Mouse (Mus musculus) cerebellum, adult (tissue): ENCODE data around the gene Gm20388.

Experiments used
- ATAC-seq: cut with Nextera tagmentation; 2 replicates; pipeline ENCODE4 v1.9.2; 2017; ENCODE audit warnings: mild to moderate bottlenecking, moderate library complexity, mixed read lengths; ENCODE audit not compliant: insufficient number of reproducible peaks, low FRiP score, low TSS enrichment

Gm20388 gene

GRCm38 (mm10) chr8:120724816-120725575, 814.4 kb downstream of the Gm20388 start:
- no peak for ATAC-seq

DNA sequence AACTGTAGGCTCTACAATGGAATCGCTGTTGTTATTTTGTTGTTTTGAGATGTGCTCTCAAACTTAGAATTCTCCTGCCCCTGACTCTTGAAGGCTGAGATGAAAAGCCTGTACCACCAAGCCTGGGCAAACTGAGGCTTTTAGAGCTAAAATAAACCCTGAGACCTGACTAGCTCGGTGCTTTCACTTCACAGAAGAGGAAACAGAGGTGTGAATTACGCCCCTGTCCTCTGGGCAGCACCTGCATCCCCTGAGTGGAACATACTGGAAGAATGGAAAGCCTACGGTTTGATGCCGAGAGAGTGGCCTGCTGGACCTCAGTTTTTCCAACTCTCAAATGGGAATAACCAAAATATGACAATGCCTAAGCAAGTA, 814.9 kb downstream of the Gm20388 start:
- no peak for ATAC-seq

DNA sequence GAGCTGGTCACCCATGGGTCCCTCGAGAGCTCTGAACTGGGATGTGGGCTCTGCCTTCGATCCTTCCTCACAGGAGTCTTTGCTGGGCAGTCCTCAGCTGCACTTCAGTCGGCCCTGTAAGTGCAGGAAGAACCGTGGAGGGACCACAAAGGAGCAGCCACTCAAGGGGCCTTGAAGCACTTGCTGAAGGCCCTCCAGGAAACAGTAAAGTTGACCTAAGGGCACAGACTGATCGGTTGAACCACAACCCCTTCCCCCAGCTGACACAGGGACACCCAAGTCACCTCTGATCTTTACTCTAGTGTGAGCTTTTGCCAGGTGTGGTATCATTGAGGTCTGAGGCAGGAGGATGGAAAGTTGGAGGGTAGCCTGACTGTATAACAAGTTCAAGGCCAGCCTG, 815.4 kb downstream of the Gm20388 start:
- no peak for ATAC-seq

DNA sequence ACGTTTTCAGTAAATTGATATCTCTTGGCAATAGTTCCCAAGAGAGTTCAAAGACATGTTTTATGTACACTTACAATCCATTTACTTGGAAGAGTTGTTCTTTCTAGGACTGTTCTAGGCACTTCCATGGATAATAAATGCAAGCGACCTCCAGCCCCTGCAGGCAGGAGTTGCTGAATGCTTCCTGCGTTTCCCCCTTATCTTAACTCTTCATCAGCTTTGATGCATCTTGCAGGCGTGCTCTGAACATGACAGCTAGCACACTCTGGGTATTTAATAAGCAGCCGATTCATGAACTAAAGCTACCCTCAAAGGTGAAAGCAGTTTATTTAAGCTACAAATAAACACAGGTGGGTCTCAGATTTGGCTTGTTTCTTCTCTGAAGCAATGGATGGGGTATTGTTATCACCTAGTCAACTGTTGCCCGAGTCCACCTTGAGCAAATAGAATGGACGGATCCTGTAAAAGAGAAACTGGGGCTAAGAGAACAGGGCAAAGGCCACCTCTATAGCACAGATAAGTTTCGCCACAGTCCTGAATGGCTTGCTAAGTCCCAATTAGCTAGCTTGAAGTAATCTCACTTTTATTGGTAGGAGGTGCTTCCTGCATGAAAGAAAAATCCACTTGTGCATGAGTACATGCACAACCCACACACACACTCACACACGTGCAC, 818.0 kb downstream of the Gm20388 start:
- ATAC-seq, result no peak

- ATAC-seq, result no peak
Observed at GRCm38 (mm10) chr8:120731582-120731981, 820.9 kb downstream of the Gm20388 start.

DNA sequence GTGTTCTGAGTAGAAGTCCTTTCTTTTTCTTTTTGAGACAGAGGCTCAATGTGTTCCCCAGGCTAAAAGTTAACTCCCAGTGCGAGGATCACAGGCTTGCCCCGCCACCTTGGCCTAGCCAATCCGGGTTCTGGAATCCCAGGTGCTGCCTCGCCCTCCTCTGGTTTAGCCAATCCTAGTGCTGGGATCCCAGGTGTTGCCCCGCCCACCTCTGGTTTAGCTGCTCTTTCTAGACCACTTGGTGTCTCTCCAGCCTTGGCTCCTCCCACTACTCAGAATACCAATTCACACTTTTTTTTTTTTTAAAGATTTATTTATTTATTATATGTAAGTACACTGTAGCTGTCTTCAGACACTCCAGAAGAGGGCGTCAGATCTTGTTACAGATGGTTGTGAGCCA, 821.4 kb downstream of the Gm20388 start:
- no peak for ATAC-seq

DNA sequence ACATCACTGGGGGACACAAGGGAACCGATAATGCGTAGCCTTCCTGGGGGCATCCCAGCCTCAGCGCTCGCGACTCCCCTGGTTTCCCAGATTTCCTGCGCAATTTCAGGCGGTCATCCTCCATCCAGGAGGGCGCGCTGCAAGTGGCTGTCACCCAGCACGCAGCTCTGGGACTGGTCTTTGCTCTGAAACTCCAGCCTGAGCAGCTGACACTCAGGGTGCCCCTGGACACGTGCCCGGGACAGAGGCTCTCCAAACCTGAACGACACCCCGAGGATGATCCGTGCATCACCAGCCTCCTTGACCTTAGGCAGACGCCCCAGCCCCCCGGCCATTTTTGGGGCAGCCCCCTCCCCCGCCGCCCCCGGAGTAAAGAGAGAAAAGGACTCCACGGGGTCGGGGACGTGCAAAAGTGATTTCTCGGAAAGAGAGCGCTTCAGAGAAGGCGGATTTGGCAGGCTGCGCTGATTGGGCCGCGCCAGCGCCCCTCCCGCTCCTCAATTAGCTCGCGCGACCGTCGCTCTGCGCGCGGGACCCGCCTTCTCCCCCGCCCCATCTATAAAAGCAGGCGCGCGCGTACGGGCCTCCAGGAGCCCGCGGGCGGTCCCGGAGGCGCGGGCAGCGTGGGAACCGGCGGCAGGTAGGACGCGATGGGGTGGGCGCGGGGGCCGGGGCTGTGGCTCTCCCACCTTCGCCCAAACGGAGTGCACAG, 825.3 kb downstream of the Gm20388 start, which contains the start of gene Irf8:
TSS of gene Irf8 (plus strand) at position 589 of the 712 bp plus-strand sequence.
- ATAC-seq, result no peak

DNA sequence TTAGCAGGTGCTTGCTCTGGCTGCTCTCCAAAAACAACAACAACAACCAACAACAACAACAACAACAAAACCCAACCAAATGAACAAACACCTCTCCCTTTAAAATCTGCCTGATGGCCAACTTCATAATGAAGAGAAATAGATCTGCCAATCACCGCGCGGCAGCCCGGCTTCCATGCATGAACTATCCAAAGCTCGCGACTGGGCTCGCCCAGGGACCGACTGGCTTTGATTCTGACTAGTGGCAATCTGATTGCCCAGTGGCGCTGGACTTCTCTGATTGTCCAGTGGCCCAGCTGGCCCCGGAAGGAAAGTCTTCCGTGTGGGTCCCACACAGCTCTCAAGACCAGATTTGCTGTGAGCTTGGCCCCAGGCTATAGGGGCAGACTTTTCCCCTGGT, 825.8 kb downstream of the Gm20388 start:
- no peak for ATAC-seq

DNA sequence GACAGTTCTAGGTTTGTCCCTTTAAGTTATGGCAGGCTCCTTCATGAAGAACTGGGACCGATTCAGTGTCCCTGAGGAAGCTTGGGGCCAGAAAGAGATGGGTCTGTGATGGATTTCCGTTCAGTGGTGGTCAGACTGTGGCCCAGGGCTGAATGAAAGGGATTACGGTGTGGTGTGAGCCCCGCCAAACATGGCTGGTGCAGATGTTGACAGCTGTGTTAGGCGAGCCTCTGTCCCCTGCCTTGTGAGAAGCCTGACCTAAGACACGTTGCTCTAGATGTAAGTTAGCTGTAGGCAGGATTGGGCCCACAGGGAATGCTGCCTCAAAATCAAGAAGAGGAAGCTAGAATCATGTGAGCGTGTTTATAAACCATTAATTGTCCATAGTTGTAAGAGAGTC, 826.5 kb downstream of the Gm20388 start:
- ATAC-seq, result no peak

GRCm38 (mm10) chr8:120738771-120739170, 828.1 kb downstream of the Gm20388 start:
- no peak for ATAC-seq

DNA sequence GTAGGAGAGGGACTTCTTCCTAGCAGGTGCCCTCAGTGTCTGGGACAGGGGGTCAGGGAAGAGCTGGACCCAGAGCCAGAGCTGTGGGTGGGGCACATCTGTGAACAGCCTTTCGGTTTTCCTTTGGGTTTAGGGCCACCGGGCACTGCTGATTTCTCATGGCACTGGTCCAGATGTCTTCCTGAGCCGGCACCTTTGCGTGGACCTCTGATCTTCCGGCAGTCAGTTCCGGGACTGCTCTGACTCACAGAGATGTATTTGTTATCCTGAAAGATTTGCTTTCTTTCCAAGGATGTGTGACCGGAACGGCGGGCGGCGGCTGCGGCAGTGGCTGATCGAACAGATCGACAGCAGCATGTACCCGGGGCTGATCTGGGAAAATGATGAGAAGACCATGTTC, 828.9 kb downstream of the Gm20388 start:
- ATAC-seq, result no peak

GRCm38 (mm10) chr8:120740579-120740978, 829.9 kb downstream of the Gm20388 start:
- no peak for ATAC-seq

DNA sequence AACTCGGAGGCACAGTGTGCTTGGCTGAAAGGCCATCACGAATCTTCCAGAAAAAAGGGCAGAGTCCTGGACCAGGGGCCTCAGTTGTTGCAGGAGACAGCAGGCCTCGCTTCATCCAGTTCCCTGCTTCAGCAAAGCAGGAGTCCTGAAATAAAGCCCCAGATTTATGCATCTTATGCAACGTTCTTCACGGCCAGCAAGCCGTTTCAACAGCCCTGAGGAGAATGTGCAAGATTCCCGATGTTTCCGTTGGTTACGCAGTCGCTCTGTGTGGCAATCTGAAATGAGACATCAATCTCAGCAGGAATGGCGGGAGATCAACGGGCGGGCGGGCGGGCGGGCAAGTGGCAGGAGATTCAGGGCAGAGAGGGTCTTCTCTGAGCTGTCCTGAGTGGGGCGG, 830.4 kb downstream of the Gm20388 start:
- ATAC-seq, result no peak

DNA sequence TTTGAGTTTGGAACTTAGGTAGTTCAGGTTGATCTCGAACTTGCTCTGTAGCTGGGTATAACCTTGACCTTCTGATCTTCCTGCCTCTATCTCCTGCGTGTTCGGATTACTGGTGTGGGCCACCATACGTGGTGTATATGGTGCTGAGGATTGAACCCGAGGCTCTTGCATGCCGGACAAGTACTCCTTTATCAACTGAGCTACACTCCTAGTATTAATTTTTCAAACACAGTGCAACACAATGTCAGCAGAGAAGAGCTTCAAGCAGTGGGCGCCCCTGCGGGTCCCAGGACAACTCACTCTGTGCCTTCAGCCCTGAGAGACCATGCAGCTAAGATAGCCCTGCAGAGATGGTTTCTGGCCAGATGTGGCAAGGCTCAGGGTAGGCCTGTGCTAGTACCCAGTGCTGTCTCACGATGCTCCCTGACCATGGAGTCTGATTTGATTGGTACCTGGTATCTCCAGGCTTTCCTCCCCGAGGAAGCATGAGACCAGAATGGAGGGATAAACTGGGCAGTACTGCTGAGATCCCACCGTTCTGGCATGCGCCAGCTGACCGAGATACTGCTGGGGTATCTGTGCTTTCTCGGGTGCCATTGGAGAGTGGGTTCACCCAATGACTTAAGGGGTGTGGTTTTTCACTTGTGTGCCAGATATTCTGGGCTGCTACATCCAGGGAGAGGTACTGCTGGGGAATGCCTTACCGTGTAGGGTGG, 831.3 kb downstream of the Gm20388 start:
- ATAC-seq, result no peak

GRCm38 (mm10) chr8:120743149-120743897, 832.7 kb downstream of the Gm20388 start:
- ATAC-seq, result no peak

DNA sequence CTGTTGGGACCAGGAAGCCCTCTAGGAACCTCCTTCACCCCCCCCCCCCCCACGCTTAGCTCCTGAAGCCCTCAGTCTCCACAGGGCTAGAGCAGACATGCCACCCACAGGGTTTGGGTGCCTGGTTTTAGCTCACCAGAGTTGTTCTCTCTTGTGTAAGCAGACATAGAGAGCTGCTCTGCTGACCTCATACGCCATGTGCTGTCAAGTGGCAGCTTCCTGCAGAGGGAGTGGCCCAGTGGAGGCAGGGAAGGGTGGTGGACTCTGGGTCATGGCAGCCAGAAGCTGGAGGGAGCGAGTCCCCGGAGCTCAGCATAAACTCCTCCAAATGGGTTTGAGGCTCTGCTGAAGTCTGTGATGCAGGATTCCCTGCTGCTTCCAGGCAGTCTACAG, 833.3 kb downstream of the Gm20388 start:
- no peak for ATAC-seq

- no peak for ATAC-seq
Observed at GRCm38 (mm10) chr8:120744448-120744847, 833.8 kb downstream of the Gm20388 start.

- ATAC-seq, result no peak
Observed at GRCm38 (mm10) chr8:120745226-120745625, 834.6 kb downstream of the Gm20388 start.

- ATAC-seq, result no peak
Observed at GRCm38 (mm10) chr8:120746007-120746701, 835.5 kb downstream of the Gm20388 start.
